Mouse (Mus musculus) bone marrow, adult 2 months (tissue): ENCODE results near the gene Ptbp3.

Experiments
- CTCF ChIP-seq: fragments of 200-500 bp; IDR thresholded peaks from 2 replicates; pipeline ENCODE4 v1.5.1; 2011; ENCODE audit warnings: low read length, control low read depth; ENCODE audit not compliant: control insufficient read depth, insufficient read depth
- POLR2A ChIP-seq: fragments of 200-500 bp; IDR thresholded peaks from 2 replicates; pipeline ENCODE4 v1.6.1; 2011; ENCODE audit warnings: low read depth, mild to moderate bottlenecking, control low read depth, low read length, borderline replicate concordance; ENCODE audit not compliant: control insufficient read depth

GRCm38 (mm10) chr4:59437990-59438854, 110.9 kb downstream of the Ptbp3 start, which contains the start of gene Susd1:
- TF ChIP-seq POLR2A: peak; percentile 87
- TF ChIP-seq CTCF: no peak
